Mouse (Mus musculus) retina, postnatal 7 days (tissue): ENCODE measurements around the gene Rabif.
"Not testable (repeated sequence)": the region's sequence is repeated elsewhere in the genome, so short reads cannot be mapped to it uniquely, and the experiment has no call there.

Experiments
- DNase-seq: peaks from one replicate; pipeline ENCODE4 v3.0.0-alpha.2; 2012; ENCODE audit warnings: low read depth, low spot score

Rabif gene

DNA sequence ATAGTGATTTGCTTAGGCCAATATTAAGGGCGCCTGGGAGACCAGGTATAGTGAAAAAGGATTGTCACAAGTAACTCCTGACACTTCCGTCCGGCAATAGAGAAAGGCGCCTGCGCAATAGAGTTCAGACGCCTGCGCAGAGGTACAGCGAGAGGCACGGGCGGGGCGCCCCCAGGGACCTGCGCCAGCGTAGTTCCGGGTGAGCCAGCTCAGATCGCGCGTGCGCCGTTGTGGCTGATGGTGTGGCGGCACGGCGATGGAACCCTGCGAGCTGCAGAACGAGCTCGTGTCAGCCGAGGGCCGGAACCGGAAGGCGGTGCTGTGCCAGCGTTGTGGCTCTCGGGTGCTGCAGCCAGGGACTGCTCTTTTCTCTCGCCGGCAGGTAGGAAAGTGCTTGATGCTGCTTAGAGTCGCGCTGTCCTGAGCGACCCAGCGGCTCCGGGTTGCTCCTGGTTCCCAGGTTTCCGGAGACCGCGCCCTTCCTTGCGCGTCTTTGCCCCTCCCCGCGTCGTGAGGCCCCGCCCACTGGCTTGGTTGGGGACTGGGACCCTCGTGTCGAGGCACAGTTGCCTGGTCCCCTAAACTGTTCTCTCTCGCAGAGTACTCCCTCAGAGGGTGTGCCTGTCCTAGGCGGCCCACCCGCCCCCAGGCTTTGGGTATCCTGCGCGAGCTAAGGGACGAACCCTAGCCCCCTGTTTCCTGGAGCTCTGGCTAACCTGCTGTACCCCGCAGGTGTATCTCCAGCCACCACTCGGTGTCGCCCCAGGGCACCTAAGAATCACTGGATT, at the start of gene Rabif:
Rabif (plus strand) TSS at position 221 of the 788 bp plus-strand sequence.
- peak; percentile 96 for DNase-seq

DNA sequence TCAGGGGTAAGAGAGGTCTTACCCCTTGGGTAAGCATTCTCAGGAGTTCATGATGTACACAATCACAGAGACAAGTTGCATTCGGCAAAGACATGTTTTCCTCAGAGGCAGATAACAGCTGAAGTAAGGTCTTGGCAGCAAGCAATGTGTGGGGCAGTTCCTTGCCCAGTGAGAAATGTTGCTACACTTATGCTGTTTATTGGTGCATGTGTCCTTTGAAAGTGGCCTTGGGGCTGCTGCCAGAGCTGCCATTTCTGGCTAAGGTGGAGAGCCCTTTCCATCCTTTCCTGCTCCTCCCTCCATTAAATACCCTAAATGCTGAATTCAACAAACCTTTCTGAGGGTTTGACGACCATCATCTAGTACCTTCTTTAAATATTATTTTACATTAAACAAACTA, 49.0 kb upstream of the Rabif start:
- DNase-seq = no peak

DNA sequence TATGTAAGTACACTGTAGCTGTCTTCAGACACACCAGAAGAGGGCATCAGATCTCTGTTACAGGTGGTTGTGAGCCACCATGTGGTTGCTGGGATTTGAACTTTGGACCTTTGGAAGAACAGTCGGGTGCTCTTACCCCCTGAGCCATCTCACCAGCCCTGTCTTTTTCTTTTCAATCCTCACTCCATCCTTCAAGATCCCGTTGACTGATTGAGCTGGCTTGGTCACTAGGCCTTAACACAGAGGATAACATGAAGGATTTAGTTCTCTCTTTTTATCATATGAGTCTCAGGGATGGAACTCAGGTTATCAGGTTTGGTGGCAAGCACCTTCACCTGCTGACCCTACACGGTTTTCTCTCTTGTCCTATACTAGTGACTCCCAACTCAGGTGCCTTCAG, 45.9 kb upstream of the Rabif start:
- not testable (repeated sequence) for DNase-seq

DNA sequence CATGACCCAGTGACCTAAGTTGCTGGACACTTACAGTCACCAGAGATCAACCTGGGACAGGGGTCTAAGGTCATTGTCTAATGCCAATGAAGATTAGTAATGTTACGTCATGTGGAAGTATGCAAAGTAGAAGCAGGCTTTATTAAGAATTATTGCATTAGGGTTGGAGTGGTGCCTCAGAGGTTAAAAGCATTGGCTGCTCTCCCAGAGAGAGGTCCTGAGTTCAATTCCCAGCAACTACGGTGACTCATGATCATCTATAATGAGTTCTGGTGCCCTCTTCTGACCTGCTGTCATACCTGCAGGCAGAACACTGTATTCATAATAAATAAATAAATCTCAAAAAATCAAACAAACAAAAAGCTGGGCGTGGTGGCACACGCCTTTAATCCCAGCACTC, 44.2 kb upstream of the Rabif start:
- DNase-seq = no peak

DNA sequence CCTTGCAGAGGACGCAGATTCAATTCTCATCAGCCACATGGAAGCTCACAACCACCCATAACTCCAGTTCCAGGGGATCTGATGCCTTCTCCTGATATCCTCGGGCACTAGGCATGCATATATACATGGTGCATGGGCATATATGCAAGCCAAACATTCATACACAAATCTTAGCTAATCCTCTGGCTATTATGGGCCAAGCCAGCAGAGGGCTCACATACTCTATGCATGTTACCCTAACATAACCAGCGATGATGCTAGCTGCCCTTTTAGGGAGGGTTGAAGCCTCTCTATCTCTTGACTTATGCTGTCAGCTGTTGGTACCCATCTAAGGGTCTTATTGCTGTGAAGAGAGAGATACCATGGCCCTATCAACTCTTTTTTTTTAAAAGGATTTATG, 43.5 kb upstream of the Rabif start:
- DNase-seq = peak; percentile 31

DNA sequence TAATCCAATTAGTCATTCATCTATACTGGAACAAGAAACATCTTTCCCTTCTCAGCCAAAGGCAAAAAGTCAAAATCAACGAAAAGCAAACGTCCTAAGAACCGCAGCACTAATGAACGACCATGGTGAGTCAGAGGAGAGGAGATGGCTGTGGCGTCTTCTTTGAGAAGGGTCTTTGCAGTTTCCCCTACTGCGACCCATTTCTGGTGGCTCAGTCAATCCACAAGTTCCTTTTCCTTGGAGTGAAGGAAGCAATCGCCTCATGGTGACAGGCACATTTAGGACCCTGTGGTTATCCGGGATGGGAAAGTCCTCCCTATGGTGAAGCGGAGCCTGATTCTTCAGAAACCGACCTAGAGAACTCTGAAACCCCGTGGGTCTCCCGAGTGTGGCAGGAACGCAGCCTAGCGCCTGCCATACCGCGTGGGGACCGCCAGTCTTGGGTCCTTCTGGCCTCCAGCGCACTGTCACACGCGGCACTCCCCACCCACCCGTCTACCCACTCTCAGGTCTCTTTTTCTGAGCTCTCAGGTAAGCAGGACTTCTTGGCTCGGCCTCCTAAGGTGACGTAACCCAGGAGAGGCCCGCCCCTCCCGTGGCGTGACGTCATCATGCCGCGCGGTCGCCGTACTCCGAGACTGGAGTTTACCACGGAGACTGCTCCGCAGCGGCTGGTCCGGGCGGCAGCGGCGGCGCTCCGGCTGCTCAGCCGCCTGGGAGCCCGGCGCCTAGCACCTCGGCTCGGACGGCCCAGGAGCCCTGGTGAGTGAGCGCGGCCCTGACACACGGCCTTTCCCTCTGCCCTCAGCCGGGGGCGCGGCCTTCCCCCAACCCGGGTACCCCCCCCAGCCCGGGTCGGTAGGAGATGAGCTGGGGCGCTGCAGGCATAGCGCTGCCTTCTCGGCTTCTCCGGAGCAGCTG, 39.3 kb upstream of the Rabif start, which contains the start of gene Klhl12:
Klhl12 (plus strand) TSS at position 628 of the 921 bp plus-strand sequence.
- peak; percentile 84 for DNase-seq

DNA sequence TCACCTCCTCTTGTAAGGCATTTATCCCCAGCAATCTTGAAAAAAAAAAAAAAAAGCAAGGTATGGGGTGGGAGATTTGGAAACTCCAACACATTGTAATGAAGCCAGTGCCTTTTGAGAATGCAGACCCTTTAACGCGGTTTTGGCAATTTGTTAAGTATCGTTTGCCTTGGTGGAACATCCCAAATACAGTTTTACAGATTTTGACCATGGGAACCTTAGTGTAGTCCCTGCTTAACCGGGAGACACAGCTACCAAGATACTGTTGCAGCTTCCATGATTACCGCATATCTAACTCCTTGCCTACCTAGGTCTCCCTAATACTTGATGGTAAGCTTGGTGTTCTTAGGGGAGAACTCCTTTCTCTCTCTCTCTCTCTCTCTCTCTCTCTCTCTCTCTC, 38.4 kb upstream of the Rabif start:
- DNase-seq = no peak

DNA sequence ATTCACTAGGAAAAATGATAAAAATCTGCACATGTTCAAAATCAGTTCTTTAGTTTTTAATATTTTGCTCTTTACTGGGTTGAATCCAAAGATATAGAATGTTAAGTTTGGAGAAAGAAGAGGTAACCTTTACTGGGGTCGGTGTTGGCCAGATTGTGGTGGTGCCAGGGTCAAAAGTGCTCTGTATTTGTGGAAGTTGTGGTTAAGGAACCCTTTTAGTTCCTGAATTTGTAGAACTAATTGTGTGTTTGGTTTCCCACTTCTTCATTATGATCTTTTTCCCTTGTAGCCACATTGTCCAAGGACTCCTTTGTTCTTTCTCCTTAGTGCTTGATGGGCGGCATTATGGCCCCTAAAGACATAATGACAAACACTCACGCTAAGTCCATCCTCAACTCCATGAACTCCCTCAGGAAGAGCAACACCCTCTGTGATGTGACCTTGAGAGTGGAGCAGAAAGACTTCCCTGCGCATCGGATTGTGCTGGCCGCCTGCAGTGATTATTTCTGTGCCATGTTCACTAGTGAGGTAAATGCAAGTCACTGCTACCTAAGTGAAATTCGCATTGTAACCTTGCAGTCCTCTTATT, 36.2 kb upstream of the Rabif start:
- no peak for DNase-seq

DNA sequence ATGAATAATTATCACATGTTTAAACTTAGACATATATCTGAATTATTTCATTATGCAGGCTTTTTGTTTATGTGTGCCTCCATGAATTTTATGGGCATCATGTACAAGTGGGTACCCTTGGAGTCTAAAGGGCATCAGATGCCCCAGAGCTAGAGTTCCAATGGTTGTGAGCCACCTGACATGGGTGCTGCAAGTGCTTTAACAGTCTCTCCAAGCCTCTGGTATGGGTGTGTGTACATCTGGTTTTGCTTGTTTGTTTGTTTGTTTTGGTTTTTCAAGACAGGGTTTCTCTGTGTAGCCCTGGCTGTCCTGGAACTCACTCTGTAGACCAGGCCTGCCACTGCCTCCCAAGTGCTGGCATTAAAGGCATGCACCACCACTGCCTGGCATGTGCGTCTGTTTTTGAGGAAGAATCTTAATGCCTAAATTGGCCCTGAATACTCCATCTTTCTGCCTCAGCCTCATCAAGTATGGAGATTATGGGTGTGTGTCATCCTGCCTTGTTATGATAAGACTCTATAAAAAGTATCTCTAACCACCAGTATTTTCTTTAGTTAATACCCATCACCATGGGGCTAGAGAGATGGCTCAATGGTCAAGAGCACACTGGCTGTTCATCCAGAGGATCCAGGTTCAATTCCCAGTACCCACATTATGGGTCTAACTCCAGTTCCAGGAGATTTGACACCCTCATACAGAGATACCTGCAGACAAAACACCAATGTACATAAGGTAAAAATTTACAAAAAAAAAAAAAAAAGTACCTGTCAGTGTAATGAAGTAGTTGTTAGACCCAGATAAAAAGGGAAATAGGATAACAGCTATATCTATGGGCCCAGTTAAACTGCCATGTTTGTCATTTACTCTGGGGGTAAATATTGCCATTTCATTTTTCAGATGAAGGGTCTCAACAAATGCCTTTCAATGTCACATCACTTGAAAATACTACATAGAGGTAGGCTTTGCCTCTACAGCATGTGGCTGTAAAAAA, 33.9 kb upstream of the Rabif start:
- no peak for DNase-seq

DNA sequence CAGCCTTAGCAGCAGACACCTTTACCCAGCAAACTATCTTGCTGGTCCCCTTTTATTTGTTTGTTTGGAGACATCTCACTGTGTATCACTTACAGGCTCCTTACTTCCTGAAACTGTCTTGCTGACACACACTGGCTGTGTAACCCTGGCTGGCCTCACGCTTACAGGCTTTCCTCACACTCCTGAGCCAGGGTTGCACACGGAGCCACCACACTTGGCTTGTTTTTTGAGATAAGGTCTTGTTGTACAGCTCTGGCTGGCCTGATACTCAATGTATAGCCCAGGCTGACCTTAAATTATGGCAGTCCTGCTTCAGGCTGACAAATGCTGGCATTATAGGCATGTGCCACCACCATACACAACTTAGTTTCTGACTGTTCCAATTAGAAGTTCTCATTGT, 9.8 kb upstream of the Rabif start:
- no peak for DNase-seq

DNA sequence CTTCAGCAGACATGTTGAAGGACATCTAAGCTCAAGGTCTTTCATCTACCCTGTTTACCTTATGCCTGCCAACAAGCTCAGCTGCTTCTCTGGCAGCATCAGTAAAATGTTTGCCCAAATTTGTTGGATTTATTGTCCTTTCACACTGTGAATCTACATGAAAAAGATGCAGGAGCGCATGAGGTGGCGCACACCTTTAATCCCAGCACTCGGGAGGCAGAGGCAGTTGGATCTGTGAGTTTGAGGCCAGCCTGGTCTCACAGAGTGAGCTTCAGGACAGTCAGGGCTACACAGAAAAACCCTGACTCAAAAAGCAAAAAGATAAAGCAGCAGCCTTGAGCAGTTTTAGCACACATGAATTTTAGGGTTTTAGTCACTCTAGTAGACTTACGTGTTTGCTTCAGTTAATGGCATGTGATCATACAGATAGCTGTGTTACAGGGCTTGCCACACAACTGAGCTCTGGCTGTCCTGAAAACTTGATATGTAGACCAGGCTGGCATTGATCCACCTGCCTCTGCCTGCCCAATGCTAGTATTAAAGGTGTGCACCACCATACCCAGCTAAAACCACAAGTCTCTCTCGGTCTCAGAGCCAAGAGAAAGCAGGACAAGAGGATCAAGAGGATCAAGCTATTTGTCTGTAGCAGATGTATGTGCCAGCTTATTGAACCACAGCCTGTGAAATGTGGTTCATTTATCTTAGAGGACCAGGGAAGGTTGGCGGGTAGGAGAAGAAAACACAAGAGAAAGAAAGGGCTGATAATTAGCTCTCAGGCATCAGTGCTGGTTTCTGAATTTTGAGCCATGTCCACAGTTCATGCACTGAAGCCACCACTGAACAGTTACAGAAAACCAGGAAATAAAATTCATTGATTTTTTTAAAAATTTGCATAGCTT, 3.3 kb upstream of the Rabif start:
- DNase-seq = no peak

DNA sequence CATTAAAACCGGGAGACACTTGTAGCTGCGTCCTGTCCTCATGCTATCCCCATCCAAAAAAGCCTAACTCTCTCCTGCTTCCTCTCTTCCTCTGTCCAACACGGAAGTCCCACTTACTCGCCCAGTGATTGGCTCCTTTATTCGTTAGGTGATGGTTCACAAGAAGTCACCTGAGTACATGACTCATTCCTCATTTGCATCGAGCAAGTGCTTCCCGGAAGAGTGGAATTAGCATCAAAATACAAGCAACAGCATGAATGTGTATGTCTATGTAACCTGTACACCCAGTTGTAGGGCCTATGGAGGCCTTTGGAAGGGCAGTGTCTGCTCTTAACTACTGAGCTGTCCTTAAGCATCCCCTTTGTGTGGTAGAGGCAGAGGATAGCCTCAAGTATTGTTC, 2.2 kb upstream of the Rabif start:
- no peak for DNase-seq

DNA sequence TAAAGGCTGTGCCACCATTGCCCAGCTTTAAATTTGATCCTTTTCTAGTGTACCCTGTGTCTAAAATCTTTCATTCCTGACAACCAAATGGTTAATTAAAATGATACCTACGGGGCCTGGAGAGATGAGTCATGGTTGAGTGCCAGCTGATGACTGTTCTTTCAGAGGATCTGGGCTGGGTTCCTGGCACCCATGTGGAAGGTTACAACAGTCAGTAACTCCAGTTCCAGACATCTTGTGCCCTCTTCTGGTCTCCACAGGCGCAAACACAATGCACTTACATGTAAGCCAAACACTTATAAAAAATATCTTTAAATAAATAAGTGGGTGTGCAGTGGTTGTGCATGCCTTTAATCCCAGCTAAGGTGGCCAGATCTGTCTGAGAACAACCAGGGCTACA, 952 bp upstream of the Rabif start:
- DNase-seq = no peak

DNA sequence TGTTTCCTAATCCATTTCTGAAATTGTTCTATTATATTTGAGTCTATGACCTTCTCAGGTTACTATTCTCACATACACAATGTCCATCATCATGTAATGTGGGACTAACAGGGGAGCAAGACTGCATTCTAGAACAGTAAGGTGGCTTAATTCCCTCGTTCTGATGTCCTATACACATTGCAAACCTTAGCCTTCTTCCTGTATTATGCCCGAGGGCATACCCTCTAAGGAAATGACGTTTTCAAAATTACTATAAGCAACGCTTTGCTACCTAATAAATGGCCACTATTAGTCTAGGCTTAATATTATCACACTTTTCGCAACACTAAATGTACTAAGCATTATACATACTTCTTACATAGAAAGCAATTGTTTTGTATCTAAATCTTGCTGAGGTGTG, 492 bp upstream of the Rabif start:
- no peak for DNase-seq

DNA sequence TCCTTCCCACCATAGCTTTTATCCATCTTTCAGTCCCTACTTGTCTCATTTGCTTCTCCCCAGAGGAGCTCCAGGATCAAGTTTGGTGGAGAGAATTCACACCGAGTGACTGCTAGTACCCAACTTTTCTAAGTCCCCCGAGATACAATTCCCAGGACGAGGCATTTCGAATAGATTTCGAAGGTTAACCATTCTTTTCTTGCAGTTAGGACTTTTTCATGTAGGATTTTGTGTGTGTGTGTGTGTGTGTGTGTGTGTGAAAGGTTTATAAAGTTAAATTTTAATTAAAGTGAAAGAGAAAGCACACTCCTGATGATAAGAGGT, 730 bp downstream of the Rabif start:
- DNase-seq = no peak

DNA sequence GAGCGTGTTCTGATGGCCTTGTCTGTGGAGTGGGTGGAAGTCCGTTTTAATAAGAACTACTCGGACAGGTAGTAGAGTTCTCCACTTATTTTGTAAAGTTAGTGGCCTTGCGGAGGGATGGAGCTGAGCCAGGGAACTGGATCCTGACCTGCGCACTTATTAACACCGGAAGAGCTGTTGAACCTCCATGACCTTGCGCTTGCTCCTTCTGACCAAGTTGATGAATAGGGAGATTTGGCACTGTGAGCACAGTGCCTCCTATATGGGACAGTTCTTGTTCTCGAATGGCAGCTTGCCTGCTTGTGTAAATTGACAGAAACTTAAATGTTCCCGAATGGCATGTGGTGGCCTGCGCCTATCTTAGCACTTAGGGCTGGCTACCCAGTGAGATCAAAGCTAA, 1.5 kb downstream of the Rabif start:
- no peak for DNase-seq

DNA sequence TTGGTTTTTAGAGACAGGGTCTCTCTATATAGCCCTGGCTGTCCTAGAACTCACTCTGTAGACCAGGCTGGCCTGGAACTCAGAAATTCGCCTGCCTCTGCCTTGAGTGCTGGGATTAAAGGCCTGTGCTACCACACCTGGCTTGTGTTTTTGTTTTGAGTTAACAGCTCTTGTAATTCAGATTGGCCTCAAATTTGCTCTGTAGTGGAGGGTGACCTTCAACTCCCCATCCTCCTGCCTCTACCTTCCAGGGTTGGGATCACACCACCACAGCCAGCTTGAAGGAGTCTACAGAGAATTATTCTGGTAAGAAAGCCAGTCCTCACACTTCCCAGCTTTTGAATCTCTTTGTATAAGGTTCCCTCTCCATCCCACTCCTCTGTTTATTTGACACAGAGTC, 6.5 kb downstream of the Rabif start:
- no peak for DNase-seq

DNA sequence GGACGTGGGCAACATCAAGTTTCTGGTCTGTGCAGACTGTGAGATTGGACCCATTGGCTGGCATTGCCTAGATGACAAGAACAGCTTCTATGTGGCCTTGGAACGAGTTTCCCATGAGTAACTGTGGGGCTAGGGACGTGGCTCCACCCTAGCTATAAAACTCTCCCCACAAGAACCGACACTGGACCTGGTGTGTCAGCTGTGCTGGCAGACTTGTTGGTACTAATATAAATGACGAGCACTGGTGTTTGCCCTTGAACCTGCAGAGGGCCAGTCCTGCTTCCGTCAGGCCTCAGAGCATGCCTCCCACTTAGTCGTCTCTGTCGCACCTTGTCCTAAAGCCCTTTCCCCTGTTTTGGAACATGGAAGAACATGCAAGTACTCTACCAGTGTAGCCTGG, 11.8 kb downstream of the Rabif start:
- DNase-seq = no peak

DNA sequence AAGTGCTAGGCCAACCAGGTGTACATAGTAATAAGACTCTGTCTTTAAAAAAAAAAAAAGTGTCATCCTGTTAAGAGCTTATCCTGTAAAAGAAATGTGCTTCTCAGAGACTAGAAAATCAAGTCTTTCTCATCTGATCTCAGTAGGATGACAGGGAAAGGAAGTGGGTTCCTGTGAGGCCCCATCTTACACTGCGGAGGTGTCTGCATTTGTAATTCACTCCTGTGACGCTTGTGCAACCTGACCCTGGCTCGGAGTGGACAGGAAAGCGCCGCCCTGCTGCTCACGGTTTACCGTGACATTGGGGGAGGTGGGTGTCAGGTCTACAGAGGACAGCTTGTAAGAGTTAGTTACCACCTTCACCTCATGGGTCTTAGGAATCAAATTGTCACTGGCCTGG, 15.6 kb downstream of the Rabif start:
- DNase-seq = no peak

DNA sequence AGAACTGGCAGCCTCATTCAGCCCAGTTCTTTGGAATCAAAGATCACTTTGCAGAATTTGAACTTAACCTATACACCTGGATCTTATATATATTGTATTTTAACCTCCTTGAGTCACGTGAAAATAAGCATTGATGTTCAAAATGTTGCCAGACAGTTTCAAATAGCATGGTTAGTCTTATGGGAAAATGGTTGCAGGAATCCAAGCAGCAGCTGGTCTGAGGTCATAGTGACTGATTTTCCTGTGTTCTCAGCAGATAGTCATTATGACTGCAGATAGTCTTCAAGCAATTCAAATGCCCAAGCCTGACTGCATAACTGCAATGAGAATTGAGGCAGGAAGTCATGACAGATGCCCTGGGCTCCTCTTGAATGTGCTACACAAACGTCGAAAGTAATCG, 17.7 kb downstream of the Rabif start:
- DNase-seq = no peak
